Comparison of ENCODE assay signal across 7 mouse cellular contexts in the genomic region with DNA sequence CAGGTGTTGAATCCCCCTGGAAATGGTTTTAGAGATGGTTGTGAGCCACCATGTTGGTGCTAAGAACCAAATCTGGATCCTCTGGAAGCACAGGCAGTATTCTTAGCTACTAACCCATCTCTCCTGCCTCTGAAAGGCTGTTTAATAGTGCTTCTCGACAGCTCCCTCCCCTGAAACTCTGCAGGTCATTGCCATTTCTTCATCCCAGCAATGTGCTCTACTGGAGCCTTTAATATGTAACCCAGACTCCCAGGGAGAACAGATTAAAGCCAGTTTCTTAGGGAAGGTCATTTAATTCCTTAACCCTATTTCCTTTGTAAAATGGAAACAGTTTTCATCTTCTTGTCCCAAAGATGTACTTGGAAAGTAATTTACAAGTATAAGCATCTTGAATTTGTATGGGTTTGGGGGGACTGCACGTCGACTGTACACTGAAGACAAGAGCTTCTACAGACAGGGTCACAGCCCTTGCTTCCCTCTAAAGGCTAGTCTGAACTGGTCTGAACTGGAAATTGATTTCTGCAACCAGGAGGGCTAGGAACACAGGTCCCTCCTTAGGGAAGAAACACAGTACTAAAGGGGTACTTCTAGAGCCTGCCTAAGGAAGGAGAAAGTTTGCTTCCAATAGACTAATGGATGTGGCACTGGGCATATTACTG. TPM values are rescaled to one million over a fixed set of nuclear protein-coding genes. Genes with fewer than 3 reads are reported as not detected.
DNase-seq lines count a peak whose midpoint lies in the region; ATAC-seq lines count a peak whose summit lies in the region.

No protein-coding gene starts in this region.

- H3K4me2 ChIP-seq in midbrain, embryonic 12.5 days (replicated peaks) = no peak overlapping the region; the same call in 1 of the 2 replicates
- no peak overlapping the region for H3K4me2 ChIP-seq in midbrain, embryonic 16.5 days (ENCODE audit: low read length)
- H3K4me2 ChIP-seq in intestine, embryonic 15.5 days (replicated peaks) = peak overlapping the region; percentile 97
- peak overlapping the region; percentile 98 for H3K4me2 ChIP-seq in stomach, embryonic 16.5 days (ENCODE audit: low read depth, low read length)

- ATAC-seq in midbrain, embryonic 12.5 days (ENCODE audit: low FRiP score, low read depth) = no peak
- no peak for ATAC-seq in midbrain, embryonic 16.5 days
- ATAC-seq in intestine, embryonic 15.5 days = no peak
- ATAC-seq in stomach, embryonic 16.5 days (ENCODE audit: insufficient read depth, low FRiP score) = no peak

- no peaks in the 10 kb centered on the region for H3K9me3 ChIP-seq in midbrain, embryonic 12.5 days
- H3K9me3 ChIP-seq in midbrain, embryonic 16.5 days (replicated peaks; ENCODE audit: control insufficient read depth, low read length, poor library complexity, severe bottlenecking) = no peaks in the 10 kb centered on the region
- no peaks in the 10 kb centered on the region for H3K9me3 ChIP-seq in intestine, embryonic 15.5 days
- H3K9me3 ChIP-seq in stomach, embryonic 16.5 days (replicated peaks; ENCODE audit: control insufficient read depth, low read length) = no peaks in the 10 kb centered on the region

- peaks cover 36% of the 10 kb centered on the region for H3K27me3 ChIP-seq in midbrain, embryonic 12.5 days
- peaks cover 23% of the 10 kb centered on the region for H3K27me3 ChIP-seq in midbrain, embryonic 16.5 days (ENCODE audit: control insufficient read depth, insufficient read depth, low read depth, low read length)
- peaks cover 15% of the 10 kb centered on the region for H3K27me3 ChIP-seq in intestine, embryonic 15.5 days (replicated peaks)
- peaks cover 5% of the 10 kb centered on the region; the same call in 1 of the 2 replicates for H3K27me3 ChIP-seq in stomach, embryonic 16.5 days (ENCODE audit: control insufficient read depth, insufficient read depth, low read length)

- H3K4me1 ChIP-seq in midbrain, embryonic 12.5 days = peaks cover 59% of the 10 kb centered on the region
- H3K4me1 ChIP-seq in midbrain, embryonic 16.5 days (ENCODE audit: control insufficient read depth, insufficient read depth, low read length) = peaks cover 54% of the 10 kb centered on the region
- peaks cover 47% of the 10 kb centered on the region for H3K4me1 ChIP-seq in intestine, embryonic 15.5 days (replicated peaks)
- H3K4me1 ChIP-seq in stomach, embryonic 16.5 days (ENCODE audit: control insufficient read depth, insufficient read depth, low read length) = peaks cover 57% of the 10 kb centered on the region

- WGBS in midbrain, embryonic 12.5 days = 76% methylated on average over 3 of the region's 3 CpGs
- WGBS in midbrain, embryonic 16.5 days = 70% methylated on average over 3 of the region's 3 CpGs
- WGBS in intestine, embryonic 15.5 days = 57% methylated on average over 3 of the region's 3 CpGs
- WGBS in stomach, embryonic 16.5 days = 63% methylated on average over 3 of the region's 3 CpGs

- H3K27ac ChIP-seq in midbrain, embryonic 12.5 days (replicated peaks) = 0 out of 2 replicates have a peak overlapping the region, but pooled peaks have one; percentile 30
- H3K27ac ChIP-seq in midbrain, embryonic 16.5 days (ENCODE audit: low read length) = no peak overlapping the region
- H3K27ac ChIP-seq in intestine, embryonic 15.5 days = peak overlapping the region; percentile 92
- H3K27ac ChIP-seq in stomach, embryonic 16.5 days (ENCODE audit: low read length) = peak overlapping the region; percentile 89

- peak; percentile 40 to 55 for DNase-seq in kidney, adult 8-10 months
- no peak for DNase-seq in kidney, postnatal 25 days
- no peak for DNase-seq in thymus, postnatal 4 days

- H3K9ac ChIP-seq in midbrain, embryonic 12.5 days (replicated peaks) = no peak overlapping the region
- H3K9ac ChIP-seq in midbrain, embryonic 16.5 days (ENCODE audit: low read depth, low read length) = no peak overlapping the region
- H3K9ac ChIP-seq in intestine, embryonic 15.5 days = no peak overlapping the region
- H3K9ac ChIP-seq in stomach, embryonic 16.5 days (ENCODE audit: low read length) = peak overlapping the region; percentile 12; the same call in 1 of the 2 replicates

- H3K4me3 ChIP-seq in midbrain, embryonic 12.5 days = no peak overlapping the region
- no peak overlapping the region for H3K4me3 ChIP-seq in midbrain, embryonic 16.5 days (ENCODE audit: low read depth, low read length)
- no peak overlapping the region for H3K4me3 ChIP-seq in intestine, embryonic 15.5 days (replicated peaks)
- H3K4me3 ChIP-seq in stomach, embryonic 16.5 days (replicated peaks; ENCODE audit: low read length) = 0 out of 2 replicates have a peak overlapping the region, but pooled peaks have one; percentile 92

- peaks cover 18% of the 10 kb centered on the region for H3K36me3 ChIP-seq in midbrain, embryonic 12.5 days
- peaks cover 3% of the 10 kb centered on the region; the same call in 1 of the 2 replicates for H3K36me3 ChIP-seq in midbrain, embryonic 16.5 days (ENCODE audit: control insufficient read depth, insufficient read depth, low read length)
- H3K36me3 ChIP-seq in intestine, embryonic 15.5 days = 0 out of 2 replicates have a peak, but pooled peaks cover 2% of the 10 kb centered on the region
- no peaks in the 10 kb centered on the region for H3K36me3 ChIP-seq in stomach, embryonic 16.5 days (ENCODE audit: control insufficient read depth, insufficient read depth, low read length)

RNA-seq across cellular contexts. Expression of gene Cenpb, which starts 4.5 kb away (rescaled TPM):
- polyA plus RNA-seq in midbrain, embryonic 12.5 days (2016; fragmentation: Nextera tagmentation; extraction: Ambion mirVana) = 16.2 and 17.4 TPM in 2 replicates
- polyA plus RNA-seq in midbrain, embryonic 16.5 days (2015; fragmentation: Nextera tagmentation; extraction: Ambion mirVana) = 11.1 and 11.7 TPM in 2 replicates
- 12.5 and 12.6 TPM in 2 replicates for polyA plus RNA-seq in intestine, embryonic 15.5 days (2015; fragmentation: Nextera tagmentation; extraction: Ambion mirVana)
- 9.2 and 10.4 TPM in 2 replicates for polyA plus RNA-seq in stomach, embryonic 16.5 days (2015; fragmentation: Nextera tagmentation; extraction: Ambion mirVana)

RNA-seq across cellular contexts. Expression of gene Cdc25b, which starts 11.3 kb away (rescaled TPM):
- 107 and 111 TPM in 2 replicates for polyA plus RNA-seq in midbrain, embryonic 12.5 days (2016; fragmentation: Nextera tagmentation; extraction: Ambion mirVana)
- 16.2 and 18.5 TPM in 2 replicates for polyA plus RNA-seq in midbrain, embryonic 16.5 days (2015; fragmentation: Nextera tagmentation; extraction: Ambion mirVana)
- 44.6 and 49.8 TPM in 2 replicates for polyA plus RNA-seq in intestine, embryonic 15.5 days (2015; fragmentation: Nextera tagmentation; extraction: Ambion mirVana)
- 72.3 and 72.8 TPM in 2 replicates for polyA plus RNA-seq in stomach, embryonic 16.5 days (2015; fragmentation: Nextera tagmentation; extraction: Ambion mirVana)

RNA-seq across cellular contexts. Expression of gene Spef1, which starts 11.7 kb away (rescaled TPM):
- polyA plus RNA-seq in midbrain, embryonic 12.5 days (2016; fragmentation: Nextera tagmentation; extraction: Ambion mirVana) = 9.0 and 9.7 TPM in 2 replicates
- polyA plus RNA-seq in midbrain, embryonic 16.5 days (2015; fragmentation: Nextera tagmentation; extraction: Ambion mirVana) = 9.5 and 11.2 TPM in 2 replicates
- polyA plus RNA-seq in intestine, embryonic 15.5 days (2015; fragmentation: Nextera tagmentation; extraction: Ambion mirVana) = 3.9 and 4.3 TPM in 2 replicates
- 3.6 and 4.8 TPM in 2 replicates for polyA plus RNA-seq in stomach, embryonic 16.5 days (2015; fragmentation: Nextera tagmentation; extraction: Ambion mirVana)

RNA-seq across cellular contexts. Expression of gene 1700037H04Rik, which starts 15.5 kb away (rescaled TPM):
- 92.2 and 98.3 TPM in 2 replicates for polyA plus RNA-seq in midbrain, embryonic 12.5 days (2016; fragmentation: Nextera tagmentation; extraction: Ambion mirVana)
- 74.0 and 74.1 TPM in 2 replicates for polyA plus RNA-seq in midbrain, embryonic 16.5 days (2015; fragmentation: Nextera tagmentation; extraction: Ambion mirVana)
- 98.6 and 110 TPM in 2 replicates for polyA plus RNA-seq in intestine, embryonic 15.5 days (2015; fragmentation: Nextera tagmentation; extraction: Ambion mirVana)
- 73.0 and 78.4 TPM in 2 replicates for polyA plus RNA-seq in stomach, embryonic 16.5 days (2015; fragmentation: Nextera tagmentation; extraction: Ambion mirVana)

RNA-seq across cellular contexts. Expression of gene Ap5s1, which starts 31.5 kb away (rescaled TPM):
- polyA plus RNA-seq in midbrain, embryonic 12.5 days (2016; fragmentation: Nextera tagmentation; extraction: Ambion mirVana) = 25.6 and 28.7 TPM in 2 replicates
- polyA plus RNA-seq in midbrain, embryonic 16.5 days (2015; fragmentation: Nextera tagmentation; extraction: Ambion mirVana) = 33.0 and 34.7 TPM in 2 replicates
- 22.0 and 26.1 TPM in 2 replicates for polyA plus RNA-seq in intestine, embryonic 15.5 days (2015; fragmentation: Nextera tagmentation; extraction: Ambion mirVana)
- polyA plus RNA-seq in stomach, embryonic 16.5 days (2015; fragmentation: Nextera tagmentation; extraction: Ambion mirVana) = 25.7 and 26.4 TPM in 2 replicates

Comparison
In these comparisons a context has a peak if more than half of its experiments do, and no peak if none do; other contexts are left out.
1. DNase-seq: peak in kidney, adult 8-10 months (2 of 2); none in kidney, postnatal 25 days (0 of 2) and thymus, postnatal 4 days (single experiment).
2. H3K4me2 ChIP-seq: peak in intestine, embryonic 15.5 days (single experiment) and stomach, embryonic 16.5 days (single experiment); none in midbrain, embryonic 12.5 days (single experiment) and midbrain, embryonic 16.5 days (single experiment).